ENCODE assay signal across 20 mouse cellular contexts in genomic region chr3:95655437-95655836, GRCm38 (mm10). TPM values are rescaled to one million over a fixed set of nuclear protein-coding genes. Genes with fewer than 3 reads are reported as not detected.
DNase-seq lines count a peak whose midpoint lies in the region; ATAC-seq and TF ChIP-seq lines count a peak whose summit lies in the region.
"Had no signal": no experiment of that assay in that cellular context is flagged by ENCODE, and none has a peak within 500 bp of the region (broad histone marks: within the 10 kb centered on the region; RNA-seq: fewer than 3 reads in every experiment).

No protein-coding gene starts in this region.

- H3K4me1 ChIP-seq in heart, adult 2 months (ENCODE audit: control insufficient read depth, insufficient read depth, low read length): peaks cover 31% of the 10 kb centered on the region
- H3K4me1 ChIP-seq in liver, embryonic 12.5 days: peaks cover 59% of the 10 kb centered on the region
- peaks cover 20% of the 10 kb centered on the region for H3K4me1 ChIP-seq in liver, embryonic 11.5 days (replicated peaks; ENCODE audit: control insufficient read depth, insufficient read depth, low read length)

- peak; percentile 52 for DNase-seq in adrenal gland, adult 2 months
- DNase-seq in adrenal gland, postnatal 10 days: no peak
- no peak for DNase-seq in heart, adult 2 months
- no peak for DNase-seq in heart, adult 9 months (ENCODE audit: low spot score in 2 of 2)
- DNase-seq in liver, embryonic 11.5 days (ENCODE audit: low spot score): no peak
- DNase-seq in spleen, postnatal 10 days (ENCODE audit: low spot score in 2 of 2): no peak
- DNase-seq: cerebellum, adult 9-10 months; heart, postnatal 14 days; kidney, adult 8-10 months; liver, embryonic 13.5 days; lung, embryonic 14.5 days; midbrain, embryonic 14.5 days; thymus, postnatal 14 days had no signal

- H3K27ac ChIP-seq in heart, adult 2 months: peak overlapping the region; percentile 83
- peak overlapping the region; percentile 30; the same call in 1 of the 2 replicates for H3K27ac ChIP-seq in liver, embryonic 12.5 days
- H3K27ac ChIP-seq in liver, embryonic 11.5 days (ENCODE audit: low read depth, low read length): no peak overlapping the region; the same call in 1 of the 2 replicates
- H3K27ac ChIP-seq: forebrain, embryonic 13.5 days; heart, embryonic 13.5 days; hindbrain, embryonic 12.5 days; layer of hippocampus, adult 2 months; limb, embryonic 10.5 days; liver, embryonic 13.5 days had no signal

- H3K9ac ChIP-seq in heart, adult 2 months (ENCODE audit: low read depth, low read length): no peak overlapping the region
- H3K9ac ChIP-seq in liver, embryonic 12.5 days: no peak overlapping the region
- H3K9ac ChIP-seq in liver, embryonic 11.5 days (ENCODE audit: low read depth, low read length): no peak overlapping the region
- H3K9ac ChIP-seq: forebrain, embryonic 13.5 days; heart, embryonic 13.5 days; hindbrain, embryonic 12.5 days; liver, embryonic 13.5 days; lung, embryonic 14.5 days had no signal

- no peak; the same call in 1 of the 2 replicates for TF ChIP-seq POLR2A in heart, adult 2 months (IDR thresholded peaks at IDR 0.05; ENCODE audit: insufficient read depth, low read depth, low read length)

- H3K79me2 ChIP-seq in heart, adult 2 months (replicated peaks; ENCODE audit: control insufficient read depth, insufficient read depth, low read length): peaks cover 7% of the 10 kb centered on the region; the same call in 1 of the 2 replicates

- peaks cover 9% of the 10 kb centered on the region for H3K36me3 ChIP-seq in heart, adult 2 months (ENCODE audit: control insufficient read depth, insufficient read depth, low read length)
- peaks cover 7% of the 10 kb centered on the region for H3K36me3 ChIP-seq in liver, embryonic 12.5 days
- H3K36me3 ChIP-seq in liver, embryonic 11.5 days (ENCODE audit: control insufficient read depth, insufficient read depth, low read length): 0 out of 2 replicates have a peak, but pooled peaks cover 4% of the 10 kb centered on the region
- H3K36me3 ChIP-seq: hindbrain, embryonic 12.5 days had no signal

- H3K9me3 ChIP-seq in liver, embryonic 12.5 days (replicated peaks): no peaks in the 10 kb centered on the region
- H3K9me3 ChIP-seq in liver, embryonic 11.5 days (ENCODE audit: control insufficient read depth, low read length): no peaks in the 10 kb centered on the region
- H3K9me3 ChIP-seq: forebrain, embryonic 13.5 days; heart, embryonic 13.5 days; hindbrain, embryonic 12.5 days; limb, embryonic 10.5 days; liver, embryonic 13.5 days had no signal

- 44% methylated on average over 5 of the region's 5 CpGs for WGBS in heart, adult 2 months
- WGBS in liver, embryonic 12.5 days (ENCODE audit: insufficient replicate concordance): 81% methylated on average over 5 of the region's 5 CpGs
- 86% methylated on average over 5 of the region's 5 CpGs for WGBS in liver, embryonic 11.5 days

- TF ChIP-seq CTCF in heart, adult 2 months (IDR thresholded peaks at IDR 0.05): no peak

- TF ChIP-seq EP300 in heart, adult 2 months (IDR thresholded peaks at IDR 0.05; ENCODE audit: insufficient read depth, low read depth, low read length): no peak

- H3K4me2 ChIP-seq in liver, embryonic 12.5 days: no peak overlapping the region
- H3K4me2 ChIP-seq in liver, embryonic 11.5 days: no peak overlapping the region
- H3K4me2 ChIP-seq: forebrain, embryonic 13.5 days; heart, embryonic 13.5 days; hindbrain, embryonic 12.5 days; liver, embryonic 13.5 days; lung, embryonic 14.5 days had no signal

- intact Hi-C loops in heart, adult 2 months (cut with DNase I): no loop called here

- H3K4me3 ChIP-seq in heart, adult 2 months: no peak overlapping the region
- no peak overlapping the region for H3K4me3 ChIP-seq in liver, embryonic 12.5 days
- no peak overlapping the region for H3K4me3 ChIP-seq in liver, embryonic 11.5 days (ENCODE audit: low read depth, low read length)
- H3K4me3 ChIP-seq: forebrain, embryonic 13.5 days; heart, embryonic 13.5 days; hindbrain, embryonic 12.5 days; layer of hippocampus, adult 2 months; limb, embryonic 10.5 days; liver, embryonic 13.5 days had no signal

- H3K27me3 ChIP-seq in heart, adult 2 months (ENCODE audit: control insufficient read depth, insufficient read depth, low read length): no peaks in the 10 kb centered on the region
- H3K27me3 ChIP-seq in liver, embryonic 12.5 days (replicated peaks): no peaks in the 10 kb centered on the region
- no peaks in the 10 kb centered on the region for H3K27me3 ChIP-seq in liver, embryonic 11.5 days (replicated peaks; ENCODE audit: control insufficient read depth, insufficient read depth, low read length)
- H3K27me3 ChIP-seq: forebrain, embryonic 13.5 days; heart, embryonic 13.5 days; hindbrain, embryonic 12.5 days; liver, embryonic 13.5 days had no signal

- ATAC-seq in liver, embryonic 12.5 days: no peak
- ATAC-seq in liver, embryonic 11.5 days (replicated peaks; ENCODE audit: low FRiP score): no peak
- ATAC-seq: forebrain, embryonic 13.5 days had no signal

RNA-seq across cellular contexts. Expression of gene Mcl1, which starts 3.2 kb away (rescaled TPM):
- total RNA-seq in adrenal gland, adult 2 months (2021): 100 to 1,000 TPM; 152 to 159 TPM
- 272 and 291 TPM in 2 replicates for polyA plus RNA-seq in adrenal gland, adult 2 months (2012; rRNA removed)
- 100 to 1,000 TPM; 116 to 144 TPM for total RNA-seq in adrenal gland, postnatal 10 days (2021)
- total RNA-seq in heart, adult 2 months (2021): 100 to 1,000 TPM; 134 to 139 TPM
- polyA plus RNA-seq in heart, adult 2 months (2012; rRNA removed): 39.1 and 64.4 TPM in 2 replicates
- 66.5 and 73.8 TPM in 2 replicates for polyA plus RNA-seq in liver, embryonic 12.5 days (2016; fragmentation: Nextera tagmentation; extraction: Ambion mirVana)
- 52.2 and 57.7 TPM in 2 replicates for polyA plus RNA-seq in liver, embryonic 11.5 days (2014; fragmentation: Nextera tagmentation; extraction: Ambion mirVana)

RNA-seq across cellular contexts. Expression of gene Ensa, which starts 30.6 kb away (rescaled TPM):
- 100 to 1,000 TPM in 1 of 2 experiments, 10 to 100 TPM in 1; 82.5 to 104 TPM for total RNA-seq in adrenal gland, adult 2 months (2021)
- 7.2 and 9.0 TPM in 2 replicates for polyA plus RNA-seq in adrenal gland, adult 2 months (2012; rRNA removed)
- total RNA-seq in adrenal gland, postnatal 10 days (2021): 10 to 100 TPM; 67.8 to 68.1 TPM
- total RNA-seq in heart, adult 2 months (2021): 10 to 100 TPM; 71.5 to 77.7 TPM
- polyA plus RNA-seq in heart, adult 2 months (2012; rRNA removed): 17.4 and 28.3 TPM in 2 replicates
- polyA plus RNA-seq in liver, embryonic 12.5 days (2016; fragmentation: Nextera tagmentation; extraction: Ambion mirVana): 42.9 and 45.0 TPM in 2 replicates
- 51.3 and 55.8 TPM in 2 replicates for polyA plus RNA-seq in liver, embryonic 11.5 days (2014; fragmentation: Nextera tagmentation; extraction: Ambion mirVana)

RNA-seq across cellular contexts. Expression of gene Adamtsl4, which starts 32.3 kb away (rescaled TPM):
- 1 to 10 TPM; 6.0 to 8.8 TPM for total RNA-seq in adrenal gland, adult 2 months (2021)
- 11.0 and 17.4 TPM in 2 replicates for polyA plus RNA-seq in adrenal gland, adult 2 months (2012; rRNA removed)
- total RNA-seq in adrenal gland, postnatal 10 days (2021): 10 to 100 TPM; 13.3 to 13.4 TPM
- 10 to 100 TPM; 39.2 to 51.4 TPM for total RNA-seq in heart, adult 2 months (2021)
- 36.2 and 46.2 TPM in 2 replicates for polyA plus RNA-seq in heart, adult 2 months (2012; rRNA removed)
- 0.30 and 0.35 TPM in 2 replicates for polyA plus RNA-seq in liver, embryonic 12.5 days (2016; fragmentation: Nextera tagmentation; extraction: Ambion mirVana)
- polyA plus RNA-seq in liver, embryonic 11.5 days (2014; fragmentation: Nextera tagmentation; extraction: Ambion mirVana): 0.38 and 1.2 TPM in 2 replicates
- total RNA-seq: megakaryocyte-erythroid progenitor cell, adult 5-6 weeks had no signal
